Mouse (Mus musculus) urinary bladder, adult 2 months (tissue): ENCODE data around the gene Prmt8. TPM values are rescaled to one million over a fixed set of nuclear protein-coding genes. Genes with fewer than 3 reads are reported as not detected.

Experiments used
- DNase-seq: peaks from one replicate; pipeline ENCODE4 v3.0.0; 2022; ENCODE audit warnings: low spot score
- polyA plus RNA-seq: library from polyadenylated mRNA; depleted of rRNA; stranded (reverse); fragments of >200 nt; gene quantifications from 2 replicates; pipeline ENCODE4 v1.2.3, GENCODE M21; 2012; rRNA removed

The Prmt8 gene
- polyA plus RNA-seq = 0.06 TPM in 1 of 2 replicates, not detected in the other

- DNase-seq = no peak
These were observed at the start of gene Prmt8 for GRCm38 (mm10) chr6:127769275-127770156. Gene Prmt8, minus strand, starts transcription at chr6:127769472.

- no peak for DNase-seq
These were observed 33.9 kb upstream of the Prmt8 start for GRCm38 (mm10) chr6:127803046-127803729.

- no peak for DNase-seq
These were observed 32.9 kb upstream of the Prmt8 start for GRCm38 (mm10) chr6:127802211-127802610.

- DNase-seq = no peak
These were observed 20.8 kb upstream of the Prmt8 start for GRCm38 (mm10) chr6:127790023-127790422.

GRCm38 (mm10) chr6:127770806-127771205, 1.5 kb upstream of the Prmt8 start:
- DNase-seq = no peak

GRCm38 (mm10) chr6:127768621-127769274, 524 bp downstream of the Prmt8 start:
- no peak for DNase-seq

- DNase-seq = peak; percentile 49
These were observed 1.4 kb downstream of the Prmt8 start for GRCm38 (mm10) chr6:127767706-127768493.

GRCm38 (mm10) chr6:127767201-127767705, 2.0 kb downstream of the Prmt8 start:
- no peak for DNase-seq

- DNase-seq = no peak
These were observed 2.6 kb downstream of the Prmt8 start for GRCm38 (mm10) chr6:127766641-127767200.

GRCm38 (mm10) chr6:127766041-127766604, 3.1 kb downstream of the Prmt8 start:
- DNase-seq = no peak

- no peak for DNase-seq
These were observed 3.7 kb downstream of the Prmt8 start for GRCm38 (mm10) chr6:127765573-127765972.

- no peak for DNase-seq
These were observed 11.0 kb downstream of the Prmt8 start for GRCm38 (mm10) chr6:127758264-127758663.

GRCm38 (mm10) chr6:127757667-127758167, 11.6 kb downstream of the Prmt8 start:
- no peak for DNase-seq

- no peak for DNase-seq
These were observed 12.4 kb downstream of the Prmt8 start for GRCm38 (mm10) chr6:127756856-127757255.

GRCm38 (mm10) chr6:127753228-127753627, 16.0 kb downstream of the Prmt8 start:
- no peak for DNase-seq

- no peak for DNase-seq
These were observed 16.6 kb downstream of the Prmt8 start for GRCm38 (mm10) chr6:127752681-127753080.

GRCm38 (mm10) chr6:127751499-127751898, 17.8 kb downstream of the Prmt8 start:
- no peak for DNase-seq

- no peak for DNase-seq
These were observed 20.5 kb downstream of the Prmt8 start for GRCm38 (mm10) chr6:127748793-127749192.

GRCm38 (mm10) chr6:127742290-127742689, 27.0 kb downstream of the Prmt8 start:
- no peak for DNase-seq

- DNase-seq = no peak
These were observed 28.1 kb downstream of the Prmt8 start for GRCm38 (mm10) chr6:127741162-127741561.
